Mouse (Mus musculus) ES-E14 (cell line): ENCODE measurements around the gene Gm21586. TPM values are rescaled to one million over a fixed set of nuclear protein-coding genes. Genes with fewer than 3 reads are reported as not detected.
"Not testable (repeated sequence)": the region's sequence is repeated elsewhere in the genome, so short reads cannot be mapped to it uniquely, and the experiment has no call there.

Experiments
- DNase-seq: peaks from one replicate; pipeline ENCODE4 v3.0.0-alpha.2; 2013; ENCODE audit warnings: low read depth, low spot score
- H3K27ac ChIP-seq: 2 replicates; pipeline ENCODE4 v1.5.1; 2012; ENCODE audit warnings: low read depth, mild to moderate bottlenecking, low read length, moderate library complexity, mixed read lengths; ENCODE audit not compliant: poor library complexity, insufficient read depth, severe bottlenecking
- H3K36me3 ChIP-seq: 2 replicates; pipeline ENCODE4 v1.6.1; 2012; ENCODE audit warnings: mild to moderate bottlenecking, low read length, moderate library complexity, mixed read lengths; ENCODE audit not compliant: control insufficient read depth, poor library complexity, insufficient read depth, severe bottlenecking
- H3K4me1 ChIP-seq, 2 experiments: fragments of 150-350 bp in 1 of 2; sonication (generic) in 1 of 2; 2 replicates each; pipeline ENCODE4 v1.6.1; 2012; ENCODE audit warnings: low read length in 2 of 2, mild to moderate bottlenecking in 1 of 2, mixed read lengths in 1 of 2; ENCODE audit not compliant: control insufficient read depth in 2 of 2, insufficient read depth in 2 of 2, poor library complexity in 1 of 2
- H3K4me3 ChIP-seq, 2 experiments: fragments of 150-350 bp in 1 of 2; sonication (generic) in 1 of 2; 2 replicates each; pipeline ENCODE4 v1.5.1; 2012; ENCODE audit warnings: low read length in 2 of 2, low read depth in 1 of 2, mild to moderate bottlenecking in 1 of 2, mixed read lengths in 1 of 2; ENCODE audit not compliant: insufficient read depth in 1 of 2, poor library complexity in 1 of 2, severe bottlenecking in 1 of 2
- H3K9ac ChIP-seq: 2 replicates; pipeline ENCODE4 v1.6.1; 2012; ENCODE audit warnings: low read depth, mild to moderate bottlenecking, low read length, mixed read lengths; ENCODE audit not compliant: poor library complexity, insufficient read depth, severe bottlenecking
- H3K9me3 ChIP-seq: fragments of 150-350 bp; sonication (generic); 2 replicates; pipeline ENCODE4 v1.6.1; 2012; ENCODE audit warnings: low read depth, mild to moderate bottlenecking, low read length; ENCODE audit not compliant: control insufficient read depth, insufficient read depth
- in situ Hi-C, 2 experiments: fragments of 600-800 bp; cut with MboI; formaldehyde crosslinking; loops; one replicate each; pipeline ENCODE4 v1.15.1; 2025; ENCODE audit warnings: low sequenced_read_pairs in 2 of 2, inconsistent platforms in 1 of 2; ENCODE audit not compliant: unreplicated experiment in 2 of 2
- total RNA-seq: library from RNA; depleted of rRNA; stranded (reverse); fragments of 300-350 nt; gene quantifications from 2 replicates; pipeline ENCODE4 v1.2.3, GENCODE M21; 2012; rRNA removed

Gm21586 gene
- total RNA-seq = not detected in 2 replicates

- DNase-seq, H3K36me3 ChIP-seq, in situ Hi-C loops, H3K9me3 ChIP-seq, H3K9ac ChIP-seq, H3K4me3 ChIP-seq, H3K27ac ChIP-seq, H3K4me1 ChIP-seq: not testable (repeated sequence)
Observed at GRCm38 (mm10) chr4:42439078-42439477, at the start of gene Gm21586. Gene Gm21586 (plus strand): TSS chr4:42439378.

DNA sequence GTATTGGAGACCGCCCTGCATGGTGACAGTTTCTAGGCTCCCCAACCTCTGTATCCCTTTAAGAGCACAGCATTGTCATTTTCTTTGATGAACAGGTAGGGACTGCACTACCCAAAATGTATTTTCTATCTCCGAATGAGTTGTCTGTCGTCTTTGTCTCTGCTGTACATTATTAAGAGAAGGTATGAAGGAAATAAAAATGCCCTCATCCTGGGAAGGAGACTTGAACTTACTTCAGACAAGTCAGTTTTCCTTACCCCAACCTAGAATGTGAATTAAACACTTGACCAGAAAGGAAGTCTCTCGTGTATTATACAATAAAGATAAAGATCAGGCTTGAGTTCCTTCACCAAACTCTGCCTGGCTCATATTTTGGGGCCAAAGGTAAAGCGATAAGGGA is 27.3 kb downstream of the Gm21586 start, which contains the start of gene Gm2163:
Gene Gm2163 (plus strand): TSS at position 301 of the 400 bp plus-strand sequence.
- H3K9ac ChIP-seq, H3K27ac ChIP-seq, H3K4me1 ChIP-seq, H3K4me3 ChIP-seq, DNase-seq, H3K9me3 ChIP-seq, H3K36me3 ChIP-seq, in situ Hi-C loops: not testable (repeated sequence)

Other genes starting within 250 kb of the Gm21586 start
- gene Gm10600, start 198.7 kb upstream of the Gm21586 start, total RNA-seq = not detected in 2 replicates
- gene Ccl21b, start 183.6 kb upstream of the Gm21586 start, total RNA-seq = not detected in 2 replicates
- gene Gm21953, start 145.1 kb upstream of the Gm21586 start, total RNA-seq = not detected in 2 replicates
- gene Fam205a3, start 121.0 kb upstream of the Gm21586 start, total RNA-seq = not detected in 2 replicates
- gene Gm2163, start 27.4 kb downstream of the Gm21586 start, total RNA-seq = not detected in 2 replicates
- gene Fam205a2, start 88.8 kb downstream of the Gm21586 start, total RNA-seq = not detected in 2 replicates
- not detected in 2 replicates for gene Gm10591, start 172.8 kb downstream of the Gm21586 start, total RNA-seq
- gene Gm2564, start 190.3 kb downstream of the Gm21586 start, total RNA-seq = not detected in 2 replicates
- gene Ccl27b, start 215.9 kb downstream of the Gm21586 start, total RNA-seq = not detected in 2 replicates
- not detected in 2 replicates for gene Il11ra2, start 222.5 kb downstream of the Gm21586 start, total RNA-seq